Mouse (Mus musculus) midbrain, embryonic 14.5 days (tissue): ENCODE measurements around the gene Arxes1. TPM values are rescaled to one million over a fixed set of nuclear protein-coding genes. Genes with fewer than 3 reads are reported as not detected.
"Not testable (repeated sequence)": the region's sequence is repeated elsewhere in the genome, so short reads cannot be mapped to it uniquely, and the experiment has no call there.

ENCODE experiments used
- ATAC-seq: fragments of 200-750 bp; cut with Nextera tagmentation; 2 replicates; pipeline ENCODE4 v1.8.0; 2017; ENCODE audit warnings: moderate number of reproducible peaks, moderate library complexity; ENCODE audit not compliant: low FRiP score, low TSS enrichment
- DNase-seq: peaks from one replicate; pipeline ENCODE4 v3.0.0-alpha.2; 2015
- H3K27ac ChIP-seq: fragments of 300-500 bp; sonication (generic); replicated peaks from 2 replicates; pipeline ENCODE4 v1.5.1; 2014; ENCODE audit warnings: mild to moderate bottlenecking, low read depth, low read length, moderate library complexity
- H3K27me3 ChIP-seq: fragments of 300-500 bp; sonication (generic); 2 replicates; pipeline ENCODE4 v1.6.1; 2014; ENCODE audit warnings: low read length, control low read depth, mixed read lengths; ENCODE audit not compliant: control insufficient read depth, insufficient read depth
- H3K36me3 ChIP-seq: fragments of 300-500 bp; sonication (generic); 2 replicates; pipeline ENCODE4 v1.6.1; 2014; ENCODE audit warnings: low read length, control low read depth; ENCODE audit not compliant: control insufficient read depth, insufficient read depth
- H3K4me1 ChIP-seq: fragments of 300-500 bp; sonication (generic); 2 replicates; pipeline ENCODE4 v1.6.1; 2014; ENCODE audit warnings: mild to moderate bottlenecking, antibody characterized with exemption, low read length, control low read depth; ENCODE audit not compliant: control insufficient read depth, insufficient read depth
- H3K4me2 ChIP-seq: fragments of 300-500 bp; sonication (generic); 2 replicates; pipeline ENCODE4 v1.6.1; 2014; ENCODE audit warnings: mild to moderate bottlenecking, low read length, moderate library complexity
- H3K4me3 ChIP-seq: fragments of 300-500 bp; sonication (generic); replicated peaks from 2 replicates; pipeline ENCODE4 v1.5.1; 2014; ENCODE audit warnings: low read depth, low read length
- H3K9ac ChIP-seq: fragments of 300-500 bp; sonication (generic); replicated peaks from 2 replicates; pipeline ENCODE4 v1.6.1; 2014; ENCODE audit warnings: mild to moderate bottlenecking, low read length, moderate library complexity
- H3K9me3 ChIP-seq: fragments of 300-500 bp; sonication (generic); 2 replicates; pipeline ENCODE4 v1.6.1; 2016; ENCODE audit warnings: low read length, control low read depth, mixed read lengths; ENCODE audit not compliant: control insufficient read depth
- WGBS: fragments of 180-500 bp; shearing (Covaris S2); extraction: QIAGEN DNeasy Blood & Tissue Kit; methylation state at CpG from one replicate; pipeline ENCODE4 v1.1.7; 2014; 5-methylcytosine and 5-hydroxymethylcytosine counted together
- polyA plus RNA-seq: library from polyadenylated mRNA; unstranded; fragments of >200 nt; fragmentation: Nextera tagmentation; extraction: Ambion mirVana; gene quantifications from 2 replicates; pipeline ENCODE4 v1.2.1, GENCODE M21; 2014

The Arxes1 gene
- polyA plus RNA-seq, result 141 and 142 TPM in 2 replicates

DNA sequence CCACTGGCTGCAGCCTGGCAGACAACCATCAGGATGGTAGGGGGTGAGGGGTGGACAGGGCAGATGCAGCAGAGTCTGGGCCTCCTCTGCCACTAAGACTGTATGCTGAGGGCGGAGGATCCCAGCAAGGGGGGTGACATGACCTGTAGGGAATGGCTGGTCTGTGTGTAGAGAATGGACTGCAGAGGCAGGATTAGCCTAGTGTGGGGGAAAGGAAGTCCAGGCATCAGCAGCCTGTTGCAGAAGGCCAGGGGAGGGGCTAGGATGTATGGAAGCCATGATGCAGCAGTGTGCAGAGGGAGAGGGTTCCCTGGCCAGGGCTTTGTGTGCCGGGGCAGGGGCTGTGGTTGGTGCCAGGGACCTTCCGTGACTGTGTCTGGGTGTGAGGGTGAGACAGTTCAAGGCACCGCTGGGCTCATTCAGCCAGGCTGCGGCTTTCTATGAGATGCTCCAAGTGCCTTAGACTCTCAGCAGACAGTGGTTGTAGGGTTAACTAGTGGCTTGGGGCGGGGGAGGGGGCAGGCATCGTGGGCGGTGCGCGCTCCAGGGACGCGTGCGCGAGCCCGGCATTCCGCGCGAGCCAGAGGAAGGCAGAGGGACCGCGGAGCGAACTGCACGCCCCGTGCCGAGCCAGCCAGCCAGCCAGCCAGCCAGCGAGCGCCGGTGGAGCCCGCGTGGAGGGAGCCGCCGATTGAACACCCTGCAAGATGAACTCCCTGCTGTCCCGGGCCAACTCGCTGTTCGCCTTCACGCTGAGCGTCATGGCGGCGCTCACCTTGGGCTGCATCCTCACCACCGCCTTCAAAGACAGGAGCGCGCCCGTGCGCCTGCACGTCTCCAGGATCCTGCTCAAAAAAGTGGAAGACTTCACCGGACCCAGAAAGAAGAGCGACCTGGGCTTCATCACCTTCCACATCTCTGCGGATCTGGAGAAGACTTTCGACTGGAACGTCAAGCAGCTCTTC lies at the start of gene Arxes1:
Arxes1 (plus strand) TSS at position 569 of the 965 bp plus-strand sequence.
- 47% methylated on average over 10 of the region's 49 CpGs for WGBS
- peak; percentile 93 for ATAC-seq
- peak within 1 kb of the TSS; percentile 31 for H3K4me3 ChIP-seq
- H3K9ac ChIP-seq, DNase-seq, H3K27me3 ChIP-seq, H3K36me3 ChIP-seq, H3K9me3 ChIP-seq, H3K27ac ChIP-seq, H3K4me1 ChIP-seq: not testable (repeated sequence)
- peak within 1 kb of the TSS; percentile 53 for H3K4me2 ChIP-seq

DNA sequence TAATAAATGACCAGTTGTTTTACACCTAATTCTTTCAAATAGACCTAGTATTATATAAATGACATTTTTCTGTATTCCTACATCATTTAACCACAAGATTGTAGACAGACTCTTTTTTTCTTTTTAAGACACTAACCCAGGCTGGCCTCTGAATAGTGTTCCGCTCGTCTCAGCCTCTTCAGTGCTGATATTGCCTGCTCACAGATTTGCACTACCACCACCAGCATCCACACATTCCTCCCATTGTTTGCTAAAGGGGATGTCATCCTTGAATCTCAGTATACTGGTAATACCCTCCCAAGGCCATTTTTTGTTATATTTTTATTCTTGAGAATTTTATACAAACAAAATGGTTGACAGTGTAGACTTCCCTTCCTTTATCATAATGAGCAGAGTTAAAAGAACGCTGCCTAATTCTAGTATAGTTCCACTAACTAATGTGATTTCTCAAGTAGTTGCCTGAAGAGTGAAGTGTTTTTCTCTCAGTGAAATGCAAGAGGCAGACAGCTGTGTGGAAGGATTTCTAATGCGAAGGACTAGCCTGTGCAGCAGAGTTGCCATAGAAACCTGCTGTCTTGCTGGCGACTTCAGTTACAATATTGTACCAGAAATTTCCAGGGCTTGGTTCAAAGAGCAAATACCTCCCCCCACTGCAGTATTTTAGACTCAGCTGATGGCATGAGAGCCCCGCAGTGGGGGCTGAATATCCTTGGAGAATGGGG lies 48.5 kb upstream of the Arxes1 start:
- no peaks in the 10 kb centered on the region for H3K9me3 ChIP-seq
- no peak overlapping the region for H3K4me2 ChIP-seq
- no peaks in the 10 kb centered on the region for H3K4me1 ChIP-seq
- H3K27me3 ChIP-seq, result no peaks in the 10 kb centered on the region
- DNase-seq (peak; percentile 62), ATAC-seq (no peak; the same call in 1 of the 2 replicates)
- H3K9ac ChIP-seq, result no peak overlapping the region
- no peak overlapping the region for H3K4me3 ChIP-seq
- H3K27ac ChIP-seq, result peak overlapping the region; percentile 69
- WGBS, result 41% methylated on average over 6 of the region's 6 CpGs
- no peaks in the 10 kb centered on the region for H3K36me3 ChIP-seq

DNA sequence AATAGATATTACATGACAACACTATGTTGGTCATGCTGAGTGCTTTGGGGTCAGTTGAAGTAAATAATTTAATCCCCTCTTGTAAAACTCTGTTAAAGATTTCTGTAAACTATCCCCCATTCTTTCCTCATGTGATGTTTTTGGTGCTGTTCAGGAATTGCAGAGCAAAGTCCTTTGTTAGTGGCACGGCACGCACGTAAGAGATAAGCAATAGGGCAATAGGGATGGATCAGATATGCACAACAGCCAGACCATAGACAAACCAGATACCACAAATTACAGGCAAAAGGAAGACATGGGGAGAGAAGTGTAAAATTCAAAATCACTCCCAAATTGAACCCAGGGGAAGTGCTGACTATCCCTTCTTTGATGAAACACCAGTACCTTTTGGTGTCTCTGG lies 46.9 kb upstream of the Arxes1 start:
- H3K4me1 ChIP-seq, result no peaks in the 10 kb centered on the region
- H3K27me3 ChIP-seq, result no peaks in the 10 kb centered on the region
- no peak overlapping the region for H3K27ac ChIP-seq
- H3K4me3 ChIP-seq, result no peak overlapping the region
- WGBS, result 97% methylated on average over 3 of the region's 3 CpGs
- DNase-seq (no peak), ATAC-seq (no peak)
- no peaks in the 10 kb centered on the region for H3K9me3 ChIP-seq
- no peak overlapping the region for H3K4me2 ChIP-seq
- no peaks in the 10 kb centered on the region for H3K36me3 ChIP-seq
- no peak overlapping the region for H3K9ac ChIP-seq

DNA sequence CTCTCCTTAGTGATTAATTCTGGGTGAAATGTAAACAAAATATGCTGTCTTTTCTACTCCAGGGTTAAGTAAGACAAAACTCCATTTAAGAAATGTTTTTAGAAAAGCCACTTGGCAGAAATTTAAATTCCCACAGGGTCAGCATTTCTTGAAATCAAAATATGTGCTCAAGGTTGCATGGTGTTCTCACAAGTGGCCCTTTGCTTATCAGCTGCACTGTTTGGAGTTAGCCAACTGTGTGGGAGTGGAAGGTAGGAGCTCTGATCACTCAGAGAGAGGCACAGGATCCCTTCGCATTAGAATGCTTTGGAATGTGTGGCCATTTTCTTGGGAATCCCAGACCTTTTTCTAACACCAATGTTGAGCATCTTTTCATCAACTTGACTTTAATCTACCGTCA lies 42.5 kb upstream of the Arxes1 start:
- H3K27me3 ChIP-seq, result no peaks in the 10 kb centered on the region
- H3K4me1 ChIP-seq, result no peaks in the 10 kb centered on the region
- WGBS, result 80% methylated on average over 2 of the region's 2 CpGs
- H3K36me3 ChIP-seq, result no peaks in the 10 kb centered on the region
- DNase-seq (no peak), ATAC-seq (no peak)
- H3K27ac ChIP-seq, result no peak overlapping the region
- no peak overlapping the region for H3K9ac ChIP-seq
- no peak overlapping the region for H3K4me3 ChIP-seq
- H3K4me2 ChIP-seq, result no peak overlapping the region
- no peaks in the 10 kb centered on the region for H3K9me3 ChIP-seq

DNA sequence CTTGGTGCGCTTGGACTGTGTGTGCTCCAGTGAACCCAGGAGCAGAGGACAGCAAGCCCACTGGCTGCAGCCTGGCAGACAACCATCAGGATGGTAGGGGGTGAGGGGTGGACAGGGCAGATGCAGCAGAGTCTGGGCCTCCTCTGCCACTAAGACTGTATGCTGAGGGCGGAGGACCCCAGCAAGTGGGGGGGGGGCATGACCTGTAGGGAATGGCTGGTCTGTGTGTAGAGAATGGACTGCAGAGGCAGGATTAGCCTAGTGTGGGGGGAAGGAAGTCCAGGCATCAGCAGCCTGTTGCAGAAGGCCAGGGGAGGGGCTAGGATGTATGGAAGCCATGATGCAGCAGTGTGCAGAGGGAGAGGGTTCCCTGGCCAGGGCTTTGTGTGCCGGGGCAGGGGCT lies 40.0 kb upstream of the Arxes1 start:
- H3K27me3 ChIP-seq, H3K4me3 ChIP-seq, H3K4me1 ChIP-seq, H3K9ac ChIP-seq, H3K36me3 ChIP-seq, H3K27ac ChIP-seq, H3K9me3 ChIP-seq: not testable (repeated sequence)
- ATAC-seq, result peak; percentile 87
- WGBS, result 30% methylated on average over 2 of the region's 3 CpGs
- DNase-seq, result peak; percentile 32
- H3K4me2 ChIP-seq, result peak overlapping the region; percentile 19

DNA sequence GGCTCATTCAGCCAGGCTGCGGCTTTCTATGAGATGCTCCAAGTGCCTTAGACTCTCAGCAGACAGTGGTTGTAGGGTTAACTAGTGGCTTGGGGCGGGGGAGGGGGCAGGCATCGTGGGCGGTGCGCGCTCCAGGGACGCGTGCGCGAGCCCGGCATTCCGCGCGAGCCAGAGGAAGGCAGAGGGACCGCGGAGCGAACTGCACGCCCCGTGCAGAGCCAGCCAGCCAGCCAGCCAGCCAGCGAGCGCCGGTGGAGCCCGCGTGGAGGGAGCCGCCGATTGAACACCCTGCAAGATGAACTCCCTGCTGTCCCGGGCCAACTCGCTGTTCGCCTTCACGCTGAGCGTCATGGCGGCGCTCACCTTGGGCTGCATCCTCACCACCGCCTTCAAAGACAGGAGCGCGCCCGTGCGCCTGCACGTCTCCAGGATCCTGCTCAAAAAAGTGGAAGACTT lies 39.5 kb upstream of the Arxes1 start, which contains the start of gene Arxes2:
Arxes2 (plus strand) TSS at position 161 of the 456 bp plus-strand sequence.
- H3K4me2 ChIP-seq, result peak within 1 kb of the TSS; percentile 55
- DNase-seq, H3K4me1 ChIP-seq, H3K9me3 ChIP-seq, H3K27me3 ChIP-seq, H3K9ac ChIP-seq, H3K27ac ChIP-seq, H3K36me3 ChIP-seq: not testable (repeated sequence)
- WGBS, result 20% methylated on average over 12 of the region's 39 CpGs
- ATAC-seq, result peak; percentile 91
- H3K4me3 ChIP-seq, result peak within 1 kb of the TSS; percentile 38

DNA sequence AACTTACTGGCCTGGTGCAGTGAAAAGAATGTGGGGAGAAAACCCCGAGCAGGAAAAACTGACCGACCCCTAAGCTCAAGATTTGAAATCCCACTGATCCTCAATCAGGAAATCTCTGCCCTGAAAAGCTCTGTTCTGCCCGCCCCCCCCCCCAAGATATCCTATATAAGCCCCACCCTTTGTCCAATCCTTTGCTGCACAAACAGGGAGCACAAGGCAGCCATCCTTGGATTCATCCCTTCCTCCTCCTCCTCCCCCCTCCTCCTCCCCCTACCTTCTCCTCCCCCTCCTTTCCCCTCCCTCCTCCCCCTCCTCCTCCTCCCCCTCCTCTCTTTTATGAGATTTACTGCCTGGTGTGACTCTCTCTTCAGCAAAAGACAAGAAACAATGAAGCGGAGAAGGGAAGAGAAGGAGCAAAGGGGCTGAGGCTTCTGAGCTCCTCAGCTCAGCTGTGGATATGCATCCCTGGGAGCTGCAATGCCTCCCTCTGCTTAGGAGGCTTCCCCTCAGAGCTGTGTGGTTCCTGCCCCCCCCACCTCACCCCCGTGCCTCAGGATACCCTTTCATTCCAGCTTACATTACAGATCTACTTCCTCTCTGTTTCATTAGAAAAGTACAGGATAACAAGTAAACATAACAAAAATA lies 25.8 kb upstream of the Arxes1 start:
- Histone ChIP-seq H3K4me3 (no peak overlapping the region), H3K36me3 (no peaks in the 10 kb centered on the region), H3K27me3 (no peaks in the 10 kb centered on the region), H3K4me1 (no peaks in the 10 kb centered on the region), H3K27ac (0 out of 2 replicates have a peak overlapping the region, but pooled peaks have one; percentile 8), H3K9ac (no peak overlapping the region), H3K4me2 (no peak overlapping the region), H3K9me3 (no peaks in the 10 kb centered on the region)
- ATAC-seq (no peak), DNase-seq (no peak)
- 21% methylated on average over 5 of the region's 5 CpGs for WGBS

DNA sequence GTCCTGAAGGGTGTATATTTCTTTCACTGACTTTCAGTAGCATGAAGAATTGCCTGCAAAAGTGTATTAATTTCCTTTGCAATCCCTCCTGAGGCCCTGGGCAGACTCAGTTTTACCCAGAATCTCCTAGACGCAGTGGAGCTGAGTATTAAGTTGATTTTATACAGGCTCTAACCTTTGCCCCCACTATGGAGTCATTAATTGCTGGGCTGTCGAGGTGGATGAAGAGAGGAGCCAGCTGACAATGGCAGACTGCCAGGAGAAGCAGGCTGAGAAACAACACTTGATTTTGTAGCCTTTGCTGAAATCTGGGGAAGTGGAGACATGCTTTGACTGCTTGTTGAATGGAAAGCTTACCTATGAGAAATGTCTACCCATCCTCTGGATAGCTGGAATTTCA lies 18.8 kb upstream of the Arxes1 start:
- 22% methylated on average over 2 of the region's 2 CpGs for WGBS
- no peaks in the 10 kb centered on the region for H3K9me3 ChIP-seq
- no peak for ATAC-seq
- no peak overlapping the region for H3K27ac ChIP-seq
- no peaks in the 10 kb centered on the region for H3K4me1 ChIP-seq
- no peak overlapping the region for H3K4me2 ChIP-seq
- peak; percentile 14 for DNase-seq
- H3K36me3 ChIP-seq, result no peaks in the 10 kb centered on the region
- no peaks in the 10 kb centered on the region for H3K27me3 ChIP-seq
- no peak overlapping the region for H3K9ac ChIP-seq
- H3K4me3 ChIP-seq, result no peak overlapping the region
